ENCODE assay signal across 15 mouse cellular contexts in genomic region chr10:60042350-60042922, GRCm38 (mm10).
"Had no signal": no experiment of that assay in that cellular context is flagged by ENCODE, and none has a peak within 500 bp of the region (broad histone marks: within the 10 kb centered on the region; RNA-seq: fewer than 3 reads in every experiment).

No protein-coding gene starts in this region.

- H3K9me3 ChIP-seq: kidney, embryonic 15.5 days; neural tube, embryonic 12.5 days; neural tube, embryonic 15.5 days had no signal

- DNase-seq: kidney, adult 11 months; kidney, adult 8-10 months; kidney, postnatal 10 days; kidney, postnatal 4 days; lung, postnatal 4 days; midbrain, embryonic 14.5 days; retina, postnatal 1 day; right cerebral cortex, postnatal 25 days; spleen, adult 18-20 months; thymus, postnatal 25 days had no signal

- H3K36me3 ChIP-seq: neural tube, embryonic 12.5 days; neural tube, embryonic 15.5 days had no signal

- H3K9ac ChIP-seq: kidney, embryonic 15.5 days; liver, embryonic 14.5 days; neural tube, embryonic 12.5 days; neural tube, embryonic 15.5 days had no signal

- H3K4me3 ChIP-seq: kidney, embryonic 15.5 days; neural tube, embryonic 12.5 days; neural tube, embryonic 15.5 days had no signal

- H3K27ac ChIP-seq: kidney, embryonic 15.5 days; liver, embryonic 14.5 days; neural tube, embryonic 12.5 days; neural tube, embryonic 15.5 days had no signal

- H3K4me2 ChIP-seq: kidney, embryonic 15.5 days; midbrain, embryonic 11.5 days; neural tube, embryonic 12.5 days; neural tube, embryonic 15.5 days had no signal

- H3K27me3 ChIP-seq: kidney, embryonic 15.5 days; neural tube, embryonic 12.5 days; neural tube, embryonic 15.5 days had no signal

- H3K4me1 ChIP-seq: kidney, embryonic 15.5 days; neural tube, embryonic 12.5 days; neural tube, embryonic 15.5 days had no signal
